Mouse (Mus musculus): Measurements from ENCODE around the gene Spint5. TPM values are rescaled to one million over a fixed set of nuclear protein-coding genes. Genes with fewer than 3 reads are reported as not detected.
A peak's percentile ranks its signal among the peaks of the same experiment; 100 is the strongest.

Gene Spint5
- polyA plus RNA-seq, 1 experiment from 2014 or later, result not detected

DNA sequence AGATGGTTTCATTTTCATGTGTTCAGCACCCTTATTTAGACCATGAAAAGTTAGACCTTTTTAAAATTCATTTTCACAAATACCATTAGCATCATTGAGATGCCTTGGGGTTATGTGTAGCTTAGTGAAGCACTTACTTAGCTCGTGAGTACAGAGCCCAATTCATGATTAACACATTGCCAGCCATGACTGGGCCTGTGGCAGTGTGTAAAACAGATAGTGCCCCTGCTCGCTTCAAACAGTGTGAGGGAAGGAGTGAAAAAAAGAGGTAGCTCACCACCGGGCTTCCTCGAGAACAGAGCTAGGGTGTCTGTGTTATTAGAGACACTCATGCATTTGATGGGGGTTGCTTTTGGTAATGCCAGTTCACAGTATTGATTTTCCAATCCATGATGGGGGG is 33.1 kb downstream of the Spint5 start:
- ATAC-seq, result no peak
- Histone ChIP-seq H3K9me3 (ENCODE audit: control insufficient read depth, low read length) (no peaks in the 10 kb centered on the region), H3K9ac (ENCODE audit: low read depth, low read length) (no peak overlapping the region), H3K27me3 (replicated peaks; ENCODE audit: control insufficient read depth, insufficient read depth, low read length) (no peaks in the 10 kb centered on the region), H3K4me1 (ENCODE audit: control insufficient read depth, insufficient read depth, low read length) (peaks cover 16% of the 10 kb centered on the region), H3K27ac (ENCODE audit: low read length) (no peak overlapping the region), H3K4me3 (ENCODE audit: low read length) (no peak overlapping the region), H3K36me3 (ENCODE audit: control insufficient read depth, insufficient read depth, low read length) (0 out of 2 replicates have a peak, but pooled peaks cover 4% of the 10 kb centered on the region), H3K4me2 (ENCODE audit: low read depth, low read length) (no peak overlapping the region)
- 90% methylated on average over 4 of the region's 4 CpGs for WGBS

DNA sequence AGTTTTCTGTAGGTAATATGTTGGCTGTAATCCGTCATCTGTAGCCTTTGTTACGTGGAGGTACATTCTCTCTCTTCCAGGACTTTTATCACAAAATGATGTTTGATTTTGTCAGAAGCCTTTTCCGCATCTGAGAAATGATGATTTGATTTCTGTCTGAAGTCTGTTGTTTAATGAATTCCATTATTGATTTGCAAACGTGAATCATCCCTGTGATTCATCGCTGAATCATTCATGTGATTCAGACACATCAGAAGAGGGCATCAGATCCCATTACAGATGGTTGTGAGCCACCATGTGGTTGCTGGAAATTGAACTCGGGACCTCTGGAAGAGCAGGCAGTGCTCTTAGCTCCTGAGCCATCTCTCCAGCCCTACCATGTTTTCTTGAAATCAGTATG is 33.9 kb downstream of the Spint5 start:
- Histone ChIP-seq H3K36me3 (ENCODE audit: control insufficient read depth, insufficient read depth, low read length) (peaks cover 4% of the 10 kb centered on the region; the same call in 1 of the 2 replicates), H3K4me1 (ENCODE audit: control insufficient read depth, insufficient read depth, low read length) (peaks cover 16% of the 10 kb centered on the region), H3K27ac (ENCODE audit: low read length) (no peak overlapping the region), H3K9me3 (ENCODE audit: control insufficient read depth, low read length) (no peaks in the 10 kb centered on the region), H3K9ac (ENCODE audit: low read depth, low read length) (no peak overlapping the region), H3K4me2 (ENCODE audit: low read depth, low read length) (no peak overlapping the region), H3K27me3 (replicated peaks; ENCODE audit: control insufficient read depth, insufficient read depth, low read length) (no peaks in the 10 kb centered on the region), H3K4me3 (ENCODE audit: low read length) (no peak overlapping the region)
- ATAC-seq, result no peak
- WGBS, result 87% methylated on average over 6 of the region's 6 CpGs

DNA sequence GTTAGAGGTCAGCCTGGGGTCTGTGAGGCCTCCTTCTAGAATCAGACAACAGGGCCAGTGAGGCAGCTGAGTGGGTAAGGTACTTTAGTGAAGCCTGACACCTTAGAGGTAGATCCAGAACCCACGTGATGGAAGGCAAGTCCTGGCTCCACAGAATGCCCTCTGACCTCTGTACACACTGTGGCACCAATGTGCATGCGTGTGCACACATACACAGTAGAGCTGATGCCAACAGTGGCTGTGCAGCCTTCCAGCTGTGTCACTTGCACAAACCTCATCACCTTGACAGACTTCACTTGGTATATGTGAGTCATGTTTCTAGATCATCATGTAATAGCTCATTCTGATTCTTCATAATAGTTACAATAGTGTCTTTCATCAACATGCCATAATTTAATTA is 37.3 kb downstream of the Spint5 start:
- 95% methylated on average over 2 of the region's 2 CpGs for WGBS
- Histone ChIP-seq H3K4me2 (ENCODE audit: low read depth, low read length) (no peak overlapping the region), H3K4me3 (ENCODE audit: low read length) (no peak overlapping the region), H3K27me3 (replicated peaks; ENCODE audit: control insufficient read depth, insufficient read depth, low read length) (no peaks in the 10 kb centered on the region), H3K9me3 (ENCODE audit: control insufficient read depth, low read length) (no peaks in the 10 kb centered on the region), H3K9ac (ENCODE audit: low read depth, low read length) (no peak overlapping the region), H3K36me3 (ENCODE audit: control insufficient read depth, insufficient read depth, low read length) (peaks cover 21% of the 10 kb centered on the region; the same call in 1 of the 2 replicates), H3K4me1 (ENCODE audit: control insufficient read depth, insufficient read depth, low read length) (0 out of 2 replicates have a peak, but pooled peaks cover 1% of the 10 kb centered on the region), H3K27ac (ENCODE audit: low read length) (no peak overlapping the region)
- ATAC-seq, result no peak

DNA sequence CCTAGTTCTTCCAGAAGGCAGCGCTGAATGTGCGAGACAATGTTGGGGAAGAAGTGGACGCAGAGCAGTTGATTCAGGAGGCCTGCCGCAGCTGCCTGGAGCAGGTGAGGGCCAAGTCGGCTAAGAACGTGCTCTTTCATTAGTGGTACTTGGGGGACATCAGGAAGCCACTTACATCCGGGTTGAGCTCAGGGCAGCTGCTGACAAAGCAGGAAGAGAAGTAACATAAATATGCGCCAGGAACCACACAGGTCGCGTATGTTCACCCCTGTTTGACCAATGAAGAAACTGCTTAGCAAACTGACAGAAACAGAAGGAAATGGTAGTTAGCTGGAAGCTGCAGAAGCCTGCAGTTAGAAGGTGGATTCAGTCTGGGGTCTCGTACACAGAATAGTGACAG is 39.0 kb downstream of the Spint5 start:
- H3K9ac ChIP-seq (ENCODE audit: low read depth, low read length), result no peak overlapping the region
- H3K9me3 ChIP-seq (ENCODE audit: control insufficient read depth, low read length), result no peaks in the 10 kb centered on the region
- H3K27ac ChIP-seq (ENCODE audit: low read length), result no peak overlapping the region
- H3K27me3 ChIP-seq (replicated peaks; ENCODE audit: control insufficient read depth, insufficient read depth, low read length), result no peaks in the 10 kb centered on the region
- ATAC-seq, result no peak
- H3K4me3 ChIP-seq (ENCODE audit: low read length), result no peak overlapping the region
- no peak overlapping the region for H3K4me2 ChIP-seq (ENCODE audit: low read depth, low read length)
- no peaks in the 10 kb centered on the region for H3K4me1 ChIP-seq (ENCODE audit: control insufficient read depth, insufficient read depth, low read length)
- H3K36me3 ChIP-seq (ENCODE audit: control insufficient read depth, insufficient read depth, low read length), result peaks cover 19% of the 10 kb centered on the region
- WGBS, result 80% methylated on average over 11 of the region's 11 CpGs

DNA sequence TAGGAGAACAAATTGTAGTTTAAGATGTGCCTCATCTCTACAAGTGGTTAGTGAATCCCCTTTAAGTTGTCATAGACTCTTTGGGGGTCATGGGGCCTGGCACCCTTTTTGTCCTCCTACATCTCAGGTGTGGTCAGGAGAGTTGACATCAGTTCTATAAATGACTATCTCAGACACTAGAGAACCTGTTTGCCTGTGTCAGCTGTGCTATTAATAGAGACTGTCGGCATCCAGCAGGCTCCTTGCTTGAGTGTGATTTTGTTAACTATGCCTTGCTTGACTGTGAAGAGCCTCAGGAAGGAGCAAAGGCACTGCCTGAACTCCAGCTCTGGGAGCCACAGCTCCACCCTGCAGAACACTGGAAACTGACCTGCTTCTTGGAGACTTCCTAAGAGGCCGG is 39.7 kb downstream of the Spint5 start:
- no peak overlapping the region for H3K27ac ChIP-seq (ENCODE audit: low read length)
- no peak overlapping the region for H3K9ac ChIP-seq (ENCODE audit: low read depth, low read length)
- peaks cover 19% of the 10 kb centered on the region for H3K36me3 ChIP-seq (ENCODE audit: control insufficient read depth, insufficient read depth, low read length)
- no peaks in the 10 kb centered on the region for H3K4me1 ChIP-seq (ENCODE audit: control insufficient read depth, insufficient read depth, low read length)
- 86% methylated on average over 2 of the region's 2 CpGs for WGBS
- no peaks in the 10 kb centered on the region for H3K27me3 ChIP-seq (replicated peaks; ENCODE audit: control insufficient read depth, insufficient read depth, low read length)
- ATAC-seq, result no peak
- no peak overlapping the region for H3K4me2 ChIP-seq (ENCODE audit: low read depth, low read length)
- H3K4me3 ChIP-seq (ENCODE audit: low read length), result no peak overlapping the region
- H3K9me3 ChIP-seq (ENCODE audit: control insufficient read depth, low read length), result no peaks in the 10 kb centered on the region

DNA sequence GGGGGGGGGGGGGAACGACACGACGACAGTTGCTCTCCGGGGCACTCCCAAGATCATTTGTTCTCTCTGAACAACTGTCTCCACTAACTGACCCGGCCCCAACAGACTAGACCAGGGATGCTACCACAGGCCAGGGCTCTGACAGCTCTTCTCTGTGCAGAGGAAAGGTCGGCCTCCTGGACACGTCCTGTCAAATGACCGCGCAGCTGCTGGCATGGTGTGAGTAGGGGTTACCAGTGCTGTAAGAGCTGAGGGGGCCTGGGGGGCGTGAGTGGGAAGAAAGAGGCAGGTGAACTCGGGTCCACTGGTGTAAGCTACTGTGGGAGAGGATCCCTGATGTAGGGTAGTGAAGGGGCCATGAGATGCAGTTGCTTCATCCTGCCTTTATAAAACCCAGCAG is 42.7 kb downstream of the Spint5 start:
- H3K9ac ChIP-seq (ENCODE audit: low read depth, low read length), result no peak overlapping the region
- H3K9me3 ChIP-seq (ENCODE audit: control insufficient read depth, low read length), result no peaks in the 10 kb centered on the region
- no peak for ATAC-seq
- H3K27me3 ChIP-seq (replicated peaks; ENCODE audit: control insufficient read depth, insufficient read depth, low read length), result no peaks in the 10 kb centered on the region
- WGBS, result 89% methylated on average over 11 of the region's 11 CpGs
- H3K4me1 ChIP-seq (ENCODE audit: control insufficient read depth, insufficient read depth, low read length), result no peaks in the 10 kb centered on the region
- no peak overlapping the region for H3K4me2 ChIP-seq (ENCODE audit: low read depth, low read length)
- H3K27ac ChIP-seq (ENCODE audit: low read length), result no peak overlapping the region
- H3K4me3 ChIP-seq (ENCODE audit: low read length), result no peak overlapping the region
- H3K36me3 ChIP-seq (ENCODE audit: control insufficient read depth, insufficient read depth, low read length), result peaks cover 24% of the 10 kb centered on the region

DNA sequence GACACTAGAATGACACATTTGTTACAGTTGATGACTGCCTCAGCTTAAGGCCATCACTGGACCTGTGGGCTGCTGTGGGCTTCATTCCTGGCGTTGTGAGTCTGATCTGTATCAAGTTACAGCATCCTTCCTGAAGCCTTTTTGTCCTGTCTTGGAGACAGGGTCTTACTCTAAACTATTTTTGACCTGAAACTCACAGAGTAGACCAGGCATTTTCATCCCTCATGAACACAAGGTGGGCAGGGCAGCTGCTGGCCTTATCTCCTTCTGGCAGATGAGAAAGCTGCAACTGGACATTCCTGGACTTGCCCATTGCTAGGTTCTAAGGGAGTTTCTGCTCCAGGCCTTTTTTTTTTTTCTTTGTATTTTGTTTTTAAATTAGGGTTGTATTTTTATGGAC is 43.6 kb downstream of the Spint5 start:
- H3K9me3 ChIP-seq (ENCODE audit: control insufficient read depth, low read length), result no peaks in the 10 kb centered on the region
- H3K36me3 ChIP-seq (ENCODE audit: control insufficient read depth, insufficient read depth, low read length), result peaks cover 25% of the 10 kb centered on the region
- H3K4me2 ChIP-seq (ENCODE audit: low read depth, low read length), result no peak overlapping the region
- no peak overlapping the region for H3K27ac ChIP-seq (ENCODE audit: low read length)
- no peaks in the 10 kb centered on the region for H3K27me3 ChIP-seq (replicated peaks; ENCODE audit: control insufficient read depth, insufficient read depth, low read length)
- WGBS, result 74% methylated on average over 1 of the region's 1 CpGs
- H3K4me1 ChIP-seq (ENCODE audit: control insufficient read depth, insufficient read depth, low read length), result no peaks in the 10 kb centered on the region
- H3K9ac ChIP-seq (ENCODE audit: low read depth, low read length), result no peak overlapping the region
- H3K4me3 ChIP-seq (ENCODE audit: low read length), result no peak overlapping the region
- ATAC-seq, result no peak

DNA sequence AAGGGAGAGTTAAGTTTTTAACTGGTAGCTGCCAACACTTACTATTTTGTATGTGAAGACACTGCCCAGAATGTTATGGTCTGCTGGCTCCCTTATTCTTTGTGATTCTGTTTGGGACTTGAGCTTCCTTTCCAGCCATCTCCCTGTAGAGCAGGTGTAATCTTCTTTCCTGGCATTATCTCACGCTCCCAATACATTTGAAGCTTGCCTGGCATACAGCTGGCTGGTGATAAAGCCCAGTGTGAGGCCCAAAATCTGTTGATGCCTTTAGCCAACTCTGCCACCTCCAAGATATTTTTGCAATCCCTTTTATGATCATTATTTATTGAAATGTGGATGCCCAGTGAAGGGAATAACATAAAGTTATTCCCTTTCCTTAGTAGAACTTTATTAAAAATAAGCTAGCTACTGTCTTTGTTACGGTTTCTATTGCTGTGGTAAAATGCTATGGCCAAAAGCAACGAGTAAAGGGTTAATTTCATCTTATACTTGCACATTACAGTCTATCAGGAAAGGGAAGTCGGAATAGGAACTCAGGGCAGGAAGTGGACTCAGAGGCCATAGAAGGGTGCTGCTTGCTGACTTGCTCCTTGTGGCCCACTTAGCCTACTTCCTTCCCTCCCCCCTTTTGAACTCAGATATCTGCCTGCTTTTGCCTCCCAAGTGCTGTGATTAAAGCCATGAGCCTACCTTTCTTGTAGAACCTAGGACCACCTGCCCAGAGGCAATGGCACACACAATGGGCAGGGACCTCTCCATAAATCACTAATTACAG is 45.1 kb downstream of the Spint5 start:
- no peaks in the 10 kb centered on the region for H3K9me3 ChIP-seq (ENCODE audit: control insufficient read depth, low read length)
- peaks cover 23% of the 10 kb centered on the region for H3K36me3 ChIP-seq (ENCODE audit: control insufficient read depth, insufficient read depth, low read length)
- H3K27me3 ChIP-seq (replicated peaks; ENCODE audit: control insufficient read depth, insufficient read depth, low read length), result no peaks in the 10 kb centered on the region
- WGBS, result 80% methylated on average over 4 of the region's 4 CpGs
- H3K4me3 ChIP-seq (ENCODE audit: low read length), result no peak overlapping the region
- no peak for ATAC-seq
- no peaks in the 10 kb centered on the region for H3K4me1 ChIP-seq (ENCODE audit: control insufficient read depth, insufficient read depth, low read length)
- no peak overlapping the region for H3K4me2 ChIP-seq (ENCODE audit: low read depth, low read length)
- H3K27ac ChIP-seq (ENCODE audit: low read length), result no peak overlapping the region
- no peak overlapping the region for H3K9ac ChIP-seq (ENCODE audit: low read depth, low read length)

DNA sequence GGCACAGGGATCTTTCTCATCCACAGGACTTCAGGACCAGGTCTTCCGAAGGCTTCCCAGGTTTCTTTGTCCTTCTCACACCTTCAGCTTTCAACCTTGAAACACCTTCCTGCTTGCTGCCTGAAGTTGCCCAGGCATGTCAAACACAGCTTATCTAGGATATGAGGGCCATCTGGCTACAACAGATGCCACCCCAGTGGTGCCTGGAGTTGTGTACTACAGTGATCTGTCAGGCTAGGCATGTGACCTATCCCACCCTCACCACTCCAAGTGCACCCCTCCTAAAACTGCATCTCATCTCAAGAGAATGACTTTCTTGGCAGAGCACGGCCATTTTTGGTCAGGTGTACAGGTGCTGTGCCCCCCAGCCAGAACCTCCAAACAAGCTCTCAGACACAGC is 46.4 kb downstream of the Spint5 start:
- Histone ChIP-seq H3K4me3 (ENCODE audit: low read length) (no peak overlapping the region), H3K27me3 (replicated peaks; ENCODE audit: control insufficient read depth, insufficient read depth, low read length) (no peaks in the 10 kb centered on the region), H3K9me3 (ENCODE audit: control insufficient read depth, low read length) (no peaks in the 10 kb centered on the region), H3K36me3 (ENCODE audit: control insufficient read depth, insufficient read depth, low read length) (peaks cover 12% of the 10 kb centered on the region), H3K4me1 (ENCODE audit: control insufficient read depth, insufficient read depth, low read length) (no peaks in the 10 kb centered on the region), H3K4me2 (ENCODE audit: low read depth, low read length) (no peak overlapping the region), H3K27ac (ENCODE audit: low read length) (no peak overlapping the region), H3K9ac (ENCODE audit: low read depth, low read length) (no peak overlapping the region)
- WGBS, result 94% methylated on average over 2 of the region's 2 CpGs
- peak; percentile 80 for ATAC-seq

DNA sequence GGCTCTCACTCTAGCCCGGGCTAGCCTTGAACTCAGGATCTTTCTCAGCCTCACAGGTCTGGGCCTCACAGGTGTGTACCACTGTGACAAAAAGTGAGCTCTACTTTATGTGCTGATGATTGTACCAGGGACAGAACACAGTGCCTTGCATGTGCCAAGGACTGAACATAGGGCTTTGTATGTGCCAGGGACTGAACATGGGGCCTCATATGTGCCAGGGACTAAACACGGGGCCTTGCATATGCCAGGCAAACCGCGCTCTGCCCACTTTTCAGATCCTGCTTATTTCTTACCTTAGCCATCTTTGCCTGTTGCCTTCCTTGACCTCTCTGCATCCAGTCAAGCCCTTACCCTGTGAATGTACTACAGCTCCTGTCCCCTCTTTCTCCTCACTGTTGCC is 46.9 kb downstream of the Spint5 start:
- Histone ChIP-seq H3K4me2 (ENCODE audit: low read depth, low read length) (no peak overlapping the region), H3K4me1 (ENCODE audit: control insufficient read depth, insufficient read depth, low read length) (no peaks in the 10 kb centered on the region), H3K27ac (ENCODE audit: low read length) (no peak overlapping the region), H3K36me3 (ENCODE audit: control insufficient read depth, insufficient read depth, low read length) (peaks cover 12% of the 10 kb centered on the region), H3K9ac (ENCODE audit: low read depth, low read length) (no peak overlapping the region), H3K4me3 (ENCODE audit: low read length) (no peak overlapping the region), H3K9me3 (ENCODE audit: control insufficient read depth, low read length) (no peaks in the 10 kb centered on the region), H3K27me3 (replicated peaks; ENCODE audit: control insufficient read depth, insufficient read depth, low read length) (no peaks in the 10 kb centered on the region)
- 95% methylated on average over 4 of the region's 4 CpGs for WGBS
- ATAC-seq, result no peak
